Mouse (Mus musculus) retina, embryonic 14.5 days (tissue): Measurements from ENCODE around the gene Timm8a2.

Experiments
- DNase-seq: peaks from one replicate; pipeline ENCODE4 v3.0.0-alpha.2; 2015; ENCODE audit warnings: low spot score

Gene Timm8a2

DNA sequence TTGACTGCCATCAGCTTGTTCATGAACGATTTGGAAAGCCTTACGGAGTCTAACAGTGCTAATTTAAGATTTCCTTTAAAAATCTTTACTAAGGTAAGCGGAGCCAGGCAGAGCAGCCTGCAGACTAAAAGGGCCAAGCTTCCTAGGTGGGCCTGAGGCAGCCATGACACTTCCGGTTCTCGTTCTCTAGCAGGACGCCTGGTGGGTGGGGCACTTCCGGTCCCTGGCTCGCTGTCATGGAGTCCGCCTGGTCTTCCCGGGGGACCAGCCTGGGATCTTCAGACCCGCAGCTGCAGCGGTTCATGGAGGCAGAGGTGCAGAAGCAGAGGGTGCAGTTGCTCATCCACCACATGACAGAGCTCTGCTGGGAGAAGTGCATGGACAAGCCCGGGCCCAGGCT, at the start of gene Timm8a2:
Timm8a2 (plus strand) TSS at position 224 of the 400 bp plus-strand sequence.
- no peak for DNase-seq

DNA sequence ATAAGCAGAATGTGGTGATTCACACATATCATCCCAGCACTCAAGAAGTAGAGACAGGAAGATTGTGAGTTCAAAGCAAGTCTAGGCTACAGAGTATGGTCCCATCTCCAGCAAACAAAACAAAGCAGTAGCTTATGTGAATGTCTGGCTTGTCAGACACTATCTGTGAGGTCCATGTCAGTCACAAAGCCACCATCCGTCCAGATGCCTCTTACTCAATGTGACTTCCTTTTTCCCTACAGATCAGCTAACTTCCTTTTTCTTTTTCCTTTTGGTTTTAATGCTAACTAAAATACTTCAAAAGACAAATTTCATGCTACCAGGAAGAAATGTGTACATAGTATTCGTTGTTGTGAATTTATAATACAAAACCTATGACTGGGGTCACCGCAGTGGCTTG, 49.0 kb upstream of the Timm8a2 start:
- no peak for DNase-seq

DNA sequence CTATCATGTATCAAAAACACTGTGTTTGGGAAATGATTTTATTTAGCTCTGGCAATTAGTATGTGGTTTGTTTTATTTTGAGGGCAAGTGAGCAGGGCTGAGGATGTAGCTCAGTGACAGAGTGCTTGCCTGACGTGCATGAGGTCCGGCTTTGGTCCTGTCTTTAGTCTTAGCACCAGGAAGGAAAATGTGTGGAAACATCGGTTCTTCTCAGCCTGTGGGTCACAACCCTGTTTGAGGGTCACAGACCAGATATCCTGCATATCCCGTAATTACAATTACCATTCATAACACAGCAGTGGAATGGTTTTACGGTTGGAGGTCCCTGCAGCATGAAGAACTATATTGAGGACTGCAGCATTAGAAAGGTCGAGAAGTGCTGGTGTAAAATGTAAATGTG, 48.4 kb upstream of the Timm8a2 start:
- no peak for DNase-seq

DNA sequence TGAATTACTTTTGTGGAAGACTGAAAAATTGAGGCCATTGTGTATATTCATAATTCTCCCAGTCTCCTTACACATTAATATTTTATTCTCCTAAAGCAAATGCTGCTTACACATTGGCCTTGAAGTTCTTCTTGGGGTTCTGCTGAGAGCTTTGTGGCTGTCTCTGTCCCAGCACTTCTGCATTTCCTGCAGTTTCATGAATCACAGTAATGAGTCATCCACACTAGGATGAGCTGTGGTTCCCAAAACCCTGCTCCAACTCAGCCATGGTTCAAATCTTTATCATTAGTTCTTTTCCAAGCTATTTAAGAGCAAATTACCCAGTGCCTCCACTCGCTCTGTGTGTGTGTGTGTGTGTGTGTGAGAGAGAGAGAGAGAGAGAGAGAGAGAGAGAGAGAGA, 47.2 kb upstream of the Timm8a2 start:
- DNase-seq, result no peak

DNA sequence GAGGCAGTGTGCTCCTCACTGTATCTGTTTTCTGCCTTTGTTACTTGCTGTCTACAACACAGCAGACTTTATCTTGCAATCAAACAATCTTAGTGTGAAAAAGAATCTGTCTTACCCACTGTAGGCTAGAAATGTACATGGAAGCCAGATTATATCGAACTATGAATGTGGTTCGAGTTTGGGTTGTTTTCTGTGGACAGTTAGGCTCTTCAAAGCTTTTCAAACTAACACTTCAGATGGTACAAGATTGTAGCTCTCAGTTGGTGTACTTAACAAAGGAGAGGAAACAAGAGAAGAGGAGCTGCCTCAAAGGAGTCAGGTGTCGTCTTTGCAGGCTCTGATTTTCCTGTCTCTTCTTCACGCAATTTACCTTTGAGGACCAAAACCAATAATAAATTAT, 46.8 kb upstream of the Timm8a2 start:
- DNase-seq, result no peak

DNA sequence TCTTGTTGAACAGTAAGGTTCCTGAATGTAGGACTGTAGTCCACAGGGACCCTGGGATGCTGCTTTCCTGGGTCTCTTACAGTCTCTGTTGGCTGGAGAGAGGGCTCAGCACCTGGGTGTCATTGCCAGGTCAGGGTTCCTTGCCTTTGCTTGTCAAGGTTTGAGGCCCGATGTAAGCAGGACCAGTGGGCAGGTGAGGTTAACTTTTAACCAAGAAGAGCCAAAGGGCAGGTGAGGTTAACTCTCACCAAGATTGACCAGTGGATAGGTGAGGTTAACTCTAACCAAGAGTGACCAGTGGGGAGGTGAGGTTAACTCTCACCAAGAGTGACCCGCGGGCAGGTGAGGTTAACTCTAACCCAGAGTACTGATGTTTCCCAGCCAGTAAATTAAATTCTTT, 45.1 kb upstream of the Timm8a2 start:
- DNase-seq, result no peak

DNA sequence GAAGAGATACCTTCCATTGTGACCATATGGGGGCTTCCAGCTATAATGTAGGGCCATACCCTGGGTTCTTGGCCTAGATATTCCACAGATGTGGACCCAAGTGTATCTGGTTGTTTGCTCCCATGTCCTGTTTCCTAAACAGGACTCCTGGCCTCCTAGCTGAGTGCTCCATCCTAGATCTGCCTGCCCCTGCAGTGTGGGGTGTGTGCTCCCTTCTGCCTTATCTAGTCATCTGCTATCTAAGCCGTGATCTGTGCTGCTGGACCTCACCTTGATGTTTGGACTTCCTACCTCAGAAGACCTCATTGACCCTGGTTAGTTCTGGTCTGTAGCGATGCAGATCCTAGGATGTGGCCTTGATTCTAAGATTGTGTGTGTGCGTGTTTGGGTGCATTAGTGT, 44.6 kb upstream of the Timm8a2 start:
- no peak for DNase-seq

DNA sequence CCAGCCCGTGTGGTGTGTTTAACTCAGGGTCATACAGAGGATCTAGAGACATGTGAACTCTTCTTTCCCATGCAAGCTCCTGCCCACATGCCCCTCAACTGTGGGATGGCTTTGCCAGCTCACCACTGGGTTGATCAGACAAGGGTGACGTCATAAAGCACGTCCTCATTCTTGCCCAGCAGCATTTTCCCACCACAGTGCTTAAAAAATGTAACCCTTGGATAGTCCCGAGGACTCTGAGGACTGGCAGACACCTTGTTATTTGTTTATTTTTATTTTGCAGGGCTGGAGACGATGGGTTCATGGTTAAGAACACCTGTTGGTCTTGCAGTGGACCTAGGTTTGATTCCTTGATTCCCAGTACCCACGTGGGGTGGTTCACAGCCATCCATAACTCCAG, 43.6 kb upstream of the Timm8a2 start:
- no peak for DNase-seq

DNA sequence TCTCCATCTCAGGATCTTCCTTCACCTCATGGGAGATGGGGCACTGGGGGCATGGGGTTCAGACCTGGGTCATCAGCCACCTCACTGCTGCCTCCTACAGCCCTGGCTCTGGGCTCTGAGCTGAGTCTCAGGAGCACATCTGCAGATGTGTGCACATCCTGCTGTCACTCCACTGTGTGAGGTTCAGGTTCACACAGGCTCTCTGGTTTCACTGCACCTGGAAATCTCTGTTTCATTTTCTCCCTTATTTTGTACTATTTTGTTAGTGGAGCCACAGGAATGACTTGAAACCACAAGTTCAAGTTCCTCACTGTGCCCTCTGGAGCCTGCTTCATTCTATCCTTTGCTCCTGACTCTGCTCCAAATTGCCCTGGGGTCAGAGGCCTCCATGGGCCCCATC, 42.6 kb upstream of the Timm8a2 start:
- DNase-seq, result no peak

DNA sequence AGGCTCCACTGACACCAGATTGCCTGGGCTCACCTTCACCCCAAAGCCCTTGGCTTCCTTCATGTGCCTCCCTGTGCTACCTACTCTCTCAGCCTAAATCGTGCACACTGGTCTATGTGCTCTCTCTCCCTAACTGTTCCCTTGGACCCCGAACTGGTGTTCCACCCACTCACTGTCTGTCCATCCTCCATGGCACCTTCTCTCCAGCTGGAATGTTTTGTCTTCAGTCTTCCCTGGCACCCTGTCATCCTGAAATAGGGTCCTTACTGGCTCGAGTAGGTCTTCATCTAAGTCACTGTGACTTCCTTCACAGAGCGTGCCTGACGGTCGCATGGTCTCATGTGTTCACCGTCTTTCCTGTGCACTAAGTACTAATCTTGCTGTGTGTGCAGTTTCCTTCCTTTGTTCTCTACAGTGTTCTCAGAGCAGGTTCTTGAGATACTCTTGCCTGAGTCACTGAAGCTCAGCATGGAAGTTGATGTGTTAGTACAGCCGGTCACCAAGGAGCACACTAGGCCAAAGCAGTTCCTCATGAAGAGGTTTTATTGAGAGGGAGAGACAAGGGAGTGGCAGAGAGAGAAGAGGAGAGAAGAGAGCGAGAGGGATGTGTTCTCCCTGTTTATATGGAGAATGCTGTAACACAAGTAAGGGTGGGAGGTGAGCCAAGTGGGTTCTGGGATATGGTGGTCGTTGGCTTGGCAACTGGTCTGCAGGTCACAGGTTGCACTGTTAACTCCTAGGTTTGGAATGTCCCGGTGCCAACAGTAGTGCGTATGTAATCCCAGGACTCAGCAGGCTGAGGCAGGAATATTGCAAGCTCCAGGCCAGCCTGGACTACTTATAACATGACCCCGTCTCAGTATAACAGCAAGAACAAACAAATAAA, 41.8 kb upstream of the Timm8a2 start:
- DNase-seq, result no peak

DNA sequence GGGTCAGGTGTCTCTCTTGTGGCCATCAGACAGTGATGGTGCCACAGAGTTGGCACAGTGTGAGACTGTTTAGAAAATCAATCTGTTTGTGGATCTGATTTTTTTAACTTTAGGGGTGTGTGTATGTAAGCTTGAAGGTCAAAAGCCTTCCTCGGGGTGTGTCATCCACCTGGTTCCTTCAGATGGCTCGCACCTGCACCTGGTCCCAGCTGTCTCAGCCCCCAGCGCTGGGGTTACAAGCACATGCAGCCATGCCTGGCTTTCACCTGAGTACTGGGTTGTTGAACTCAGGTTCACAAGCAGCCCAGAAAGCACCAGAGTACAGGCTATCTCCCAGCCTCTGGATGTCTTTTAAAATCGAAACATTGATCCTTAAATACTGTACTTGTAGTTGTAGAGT, 40.9 kb upstream of the Timm8a2 start:
- no peak for DNase-seq

DNA sequence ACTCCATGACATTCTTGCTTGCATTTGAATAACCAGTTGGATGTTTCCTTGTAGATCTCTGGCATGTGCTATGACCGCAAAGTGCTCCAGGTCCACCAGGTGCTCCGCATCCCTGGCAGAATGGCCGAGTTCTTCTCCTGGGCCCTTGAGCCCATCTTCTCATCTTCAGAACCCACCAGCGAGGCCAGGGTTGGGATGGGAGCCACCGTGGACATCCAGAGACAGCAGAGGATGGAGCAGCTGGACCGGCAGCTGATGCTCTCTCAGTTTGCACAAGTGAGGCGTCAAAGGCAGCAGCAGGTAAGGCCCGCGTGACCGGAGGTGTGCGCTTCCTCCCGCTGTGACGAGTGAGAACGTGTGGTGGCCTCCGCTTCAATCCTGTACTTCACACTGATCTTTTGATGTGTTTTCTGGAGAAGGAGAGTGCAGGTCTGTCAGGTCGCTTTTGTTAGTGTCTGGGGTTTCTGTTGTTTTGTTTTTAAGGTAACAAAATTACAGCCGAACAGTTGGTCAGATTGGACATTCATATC, 40.2 kb upstream of the Timm8a2 start:
- no peak for DNase-seq

DNA sequence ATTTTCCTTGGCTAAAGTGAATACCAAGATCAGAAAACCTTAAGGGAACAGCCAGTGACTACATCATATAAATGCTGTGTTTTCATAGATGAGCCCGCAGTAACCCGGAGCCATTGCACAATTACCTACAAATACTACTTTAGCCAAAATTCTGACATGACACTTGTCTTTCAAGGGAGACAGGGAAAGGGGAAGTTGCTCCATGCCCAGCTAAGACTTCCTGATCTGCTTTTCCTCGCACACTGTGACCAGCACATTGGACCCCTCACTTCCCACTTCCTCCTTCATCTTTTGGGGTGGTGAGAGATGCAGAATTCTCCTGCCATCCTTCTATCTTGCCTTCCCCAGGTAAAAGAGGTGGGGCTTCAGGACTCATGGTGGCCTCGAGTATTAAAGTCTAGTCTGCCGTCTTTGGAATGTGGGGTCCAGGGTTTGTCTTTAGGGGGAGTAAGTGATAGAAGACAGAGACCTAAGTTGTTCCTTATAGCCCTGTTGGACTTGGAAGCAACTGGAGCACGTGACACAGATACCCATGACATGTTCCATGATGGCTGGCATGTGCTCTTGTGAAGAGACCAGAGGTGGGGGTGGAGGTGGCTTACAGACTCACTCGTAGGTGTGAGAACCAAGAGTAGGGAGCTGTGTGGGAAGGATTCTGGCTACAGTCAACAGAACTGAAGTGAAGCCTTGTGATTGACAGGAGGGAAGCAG, 39.5 kb upstream of the Timm8a2 start:
- no peak for DNase-seq

DNA sequence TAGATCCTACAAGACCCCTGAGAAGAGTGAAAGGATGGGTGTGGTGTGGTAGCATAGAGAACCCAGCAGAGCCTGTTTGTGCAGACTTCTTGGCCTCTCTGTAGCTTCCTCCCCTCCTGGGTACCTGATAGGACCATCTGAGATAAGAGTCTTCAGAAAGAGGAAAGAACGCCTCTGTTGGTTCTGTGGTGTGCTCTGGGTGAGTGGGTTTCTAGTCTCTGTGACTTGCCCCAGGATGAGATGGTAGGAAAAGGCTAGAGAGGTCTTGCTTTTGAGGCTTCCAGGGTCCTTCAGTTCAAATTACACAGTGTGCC, 39.0 kb upstream of the Timm8a2 start:
- no peak for DNase-seq

DNA sequence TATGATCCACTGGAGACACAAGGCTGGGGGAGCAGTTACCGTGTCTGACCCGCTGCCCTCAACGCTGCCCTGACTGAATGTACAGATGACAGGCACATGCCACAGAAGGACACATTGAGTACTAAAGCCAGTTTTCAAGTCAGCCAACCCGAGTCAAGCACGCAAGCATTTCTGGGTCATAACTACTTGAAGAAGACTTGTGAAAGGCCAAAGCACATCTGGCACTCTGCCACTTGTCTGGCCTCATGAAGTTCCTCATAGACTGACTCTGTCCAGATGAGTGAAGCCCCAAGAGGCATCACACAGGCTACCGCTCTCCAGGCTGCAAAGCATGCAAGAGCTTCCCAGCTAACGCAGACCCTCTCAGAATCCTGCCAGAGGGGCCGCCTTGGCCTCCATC, 37.7 kb upstream of the Timm8a2 start:
- no peak for DNase-seq

DNA sequence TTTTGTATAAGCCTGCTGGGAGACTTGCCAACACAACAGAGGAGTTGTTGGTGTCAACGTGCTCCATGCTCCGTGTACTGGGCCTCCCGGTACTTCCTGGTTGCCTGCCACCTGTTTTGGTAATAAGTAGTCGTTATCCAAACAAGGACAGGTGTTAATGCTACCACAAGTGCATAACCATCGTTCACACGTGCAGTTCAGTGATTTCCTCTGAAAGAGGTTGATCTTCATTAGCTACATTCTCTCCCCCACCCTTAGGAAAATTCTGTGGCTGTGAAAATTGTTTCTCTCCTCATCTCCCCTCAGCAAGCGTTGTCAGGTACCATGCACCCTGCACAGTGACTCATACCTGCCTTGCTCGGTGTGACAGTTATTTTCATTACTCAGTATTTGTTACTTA, 35.0 kb upstream of the Timm8a2 start:
- DNase-seq, result no peak

DNA sequence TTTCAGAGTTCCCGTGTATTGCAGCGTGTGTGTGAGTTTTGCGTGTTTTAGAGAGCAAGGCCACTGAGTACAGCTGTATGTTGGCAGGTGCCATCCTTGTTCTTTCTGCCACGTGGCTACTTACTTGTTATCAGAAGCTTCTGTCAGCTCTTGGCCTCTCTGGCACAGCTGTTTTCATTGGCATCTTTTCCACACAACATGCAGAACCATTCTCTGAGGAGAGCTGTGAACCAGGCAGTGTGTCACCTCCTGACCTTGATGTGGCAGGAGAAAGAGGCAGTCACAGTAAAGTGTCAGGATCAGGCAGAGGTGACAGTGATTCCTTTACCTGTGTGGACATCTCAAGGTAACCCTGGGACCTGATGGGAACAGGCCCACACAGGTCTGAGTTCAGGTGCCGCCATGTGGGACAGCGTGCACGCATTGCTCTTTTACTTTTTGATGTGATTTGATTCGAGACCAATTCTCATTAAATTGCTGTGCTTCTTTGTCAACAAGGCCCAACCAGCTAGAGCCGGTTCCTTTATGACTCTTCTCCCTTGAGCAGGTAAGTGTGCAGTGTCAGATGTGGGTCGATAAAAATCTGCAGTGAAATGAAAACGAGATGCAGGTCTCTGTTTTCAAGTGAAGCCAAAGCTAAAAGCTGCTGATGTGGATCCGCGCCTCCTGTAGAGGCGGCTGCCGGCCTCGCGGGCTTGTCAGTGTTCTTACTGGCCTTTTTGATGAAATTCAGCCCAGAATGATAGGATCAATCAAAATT, 33.9 kb upstream of the Timm8a2 start:
- no peak for DNase-seq

DNA sequence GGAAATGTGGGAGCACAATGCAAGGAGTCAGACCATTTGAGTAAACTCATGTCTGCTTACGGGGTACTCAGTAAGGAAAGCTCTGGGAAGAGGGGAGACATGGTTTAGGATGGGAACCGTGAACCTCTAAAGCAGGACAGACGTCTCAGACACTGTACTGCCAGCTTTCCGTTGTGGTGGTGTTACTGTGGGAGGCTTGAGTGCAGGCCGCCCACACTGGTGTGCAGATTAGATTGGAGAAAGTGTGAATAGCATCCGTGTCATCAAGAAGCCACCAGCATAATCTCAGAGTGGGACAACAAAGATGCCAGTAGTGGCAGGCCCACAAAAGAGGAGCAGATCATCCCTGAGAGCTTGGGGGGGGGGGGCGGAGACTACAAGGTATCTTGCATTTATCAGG, 32.2 kb upstream of the Timm8a2 start:
- no peak for DNase-seq

DNA sequence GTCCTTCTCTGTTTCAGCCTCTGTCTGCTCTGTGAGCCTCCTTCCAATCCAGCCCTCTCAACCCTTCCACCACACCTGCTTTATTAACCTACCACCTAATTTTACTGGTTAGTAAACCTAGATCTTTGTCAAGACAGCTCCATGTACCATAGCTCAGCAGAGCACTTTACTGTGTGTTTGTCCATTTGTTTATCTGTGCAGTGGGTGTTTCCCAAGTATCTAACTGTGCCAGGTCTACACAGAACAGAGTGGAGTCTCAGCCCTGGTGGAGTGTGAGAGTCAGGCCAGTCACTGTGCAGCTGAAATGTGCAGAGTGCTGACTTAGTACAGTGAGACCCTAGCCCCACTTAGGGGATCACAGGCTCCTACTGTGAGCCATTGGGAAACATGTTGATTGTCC, 30.7 kb upstream of the Timm8a2 start:
- no peak for DNase-seq

DNA sequence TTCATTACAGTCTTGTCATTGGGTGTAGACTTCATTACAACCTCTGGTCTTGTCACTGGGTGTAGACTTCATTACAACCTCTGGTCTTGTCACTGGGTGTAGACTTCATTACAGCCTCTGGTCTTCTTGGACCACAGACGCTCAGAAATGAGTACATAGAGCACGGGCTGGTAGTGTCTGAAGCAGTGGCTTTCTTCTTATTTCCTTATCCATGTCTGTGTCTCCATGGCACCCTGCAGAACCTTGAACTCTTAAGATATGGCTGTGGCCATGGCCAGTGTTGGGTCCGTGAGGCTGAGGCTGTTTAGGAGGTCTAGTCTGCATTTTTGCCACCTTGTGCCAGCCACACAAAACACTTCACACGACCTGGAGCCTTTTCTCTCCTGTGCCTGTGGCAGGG, 26.2 kb upstream of the Timm8a2 start:
- no peak for DNase-seq

DNA sequence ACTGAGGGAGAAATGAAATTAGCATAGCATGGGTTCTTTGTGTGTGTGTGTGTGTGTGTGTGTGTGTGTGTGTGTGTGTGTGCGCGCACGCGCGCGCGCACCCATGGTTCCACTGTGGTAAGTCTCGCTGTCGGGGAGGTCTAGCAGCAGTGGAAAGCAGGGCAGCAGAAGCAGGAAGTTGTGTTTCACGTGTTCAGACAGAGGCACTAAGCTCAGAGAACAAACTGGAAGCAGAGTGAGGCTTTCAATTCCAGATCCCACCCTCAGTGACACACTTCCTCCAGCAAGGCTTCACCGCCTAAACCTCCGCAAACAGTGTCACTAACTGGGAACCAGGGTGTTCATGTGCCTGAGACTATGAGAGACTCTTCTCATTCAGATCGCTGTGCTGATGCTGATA, 25.0 kb upstream of the Timm8a2 start:
- DNase-seq, result no peak

DNA sequence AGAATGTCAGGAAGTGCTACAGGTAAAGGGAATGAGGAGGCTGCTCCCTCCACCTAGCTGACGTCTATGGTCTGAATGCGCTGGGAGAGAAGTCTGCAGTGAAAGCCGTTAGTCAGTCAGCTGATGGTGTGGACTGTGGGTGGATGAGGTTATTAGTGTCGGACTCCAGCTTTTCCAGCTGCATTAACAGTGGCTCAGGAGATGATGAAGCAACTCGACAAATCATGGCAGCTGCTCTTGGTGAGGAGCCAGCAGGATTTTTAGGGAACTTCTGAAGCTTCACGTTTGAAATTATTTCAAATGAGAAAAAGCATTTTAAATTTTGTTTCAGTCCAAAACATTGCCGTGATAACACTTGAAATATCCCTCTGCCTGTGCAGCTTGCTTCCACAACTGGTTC, 24.2 kb upstream of the Timm8a2 start:
- no peak for DNase-seq

DNA sequence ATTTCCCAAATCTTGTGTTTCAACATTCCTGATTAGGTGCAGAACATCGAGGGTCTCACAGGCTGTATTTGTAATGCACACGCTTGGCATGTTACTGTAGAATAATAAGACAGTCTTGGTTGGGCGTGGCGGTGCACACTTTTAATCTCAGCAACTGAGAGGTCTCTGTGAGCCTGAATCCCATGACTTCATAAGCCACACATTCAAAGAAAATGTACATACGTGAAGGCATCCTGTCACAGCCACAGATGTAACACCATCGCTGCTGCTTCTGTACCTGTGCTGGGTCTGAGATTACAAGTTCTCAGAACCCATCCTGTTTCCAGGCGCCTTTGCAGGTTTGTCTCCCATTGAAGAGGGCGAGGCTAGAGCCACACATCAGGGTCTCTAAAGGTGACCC, 22.7 kb upstream of the Timm8a2 start:
- no peak for DNase-seq
